Mouse (Mus musculus) liver, adult (tissue): ENCODE data around the gene Cutc.
A peak's percentile ranks its signal among the peaks of the same experiment; 100 is the strongest.

Experiments
- GATA4 ChIP-seq: IDR thresholded peaks from 2 replicates; pipeline ENCODE4 v1.6.1; 2014; ENCODE audit warnings: mild to moderate bottlenecking, low read length; ENCODE audit not compliant: insufficient replicate concordance

Gene Cutc

GRCm38 (mm10) chr19:43809331-43809730 is 56.5 kb downstream of the Cutc start:
- TF ChIP-seq GATA4: no peak

- TF ChIP-seq GATA4: peak; percentile 46; the same call in 1 of the 2 replicates
Observed at GRCm38 (mm10) chr19:43811419-43811818, 58.6 kb downstream of the Cutc start.

- no peak for TF ChIP-seq GATA4
Observed at GRCm38 (mm10) chr19:43813315-43813714, 60.5 kb downstream of the Cutc start.

- no peak for TF ChIP-seq GATA4
Observed at GRCm38 (mm10) chr19:43815661-43816414, 63.0 kb downstream of the Cutc start.
